Mouse (Mus musculus) thymus, adult 18-20 months (tissue): ENCODE data around the gene Tent5c.

Experiments used
- DNase-seq, 2 experiments: peaks; one replicate each; pipeline ENCODE4 v3.0.0; 2022; ENCODE audit warnings: mixed read lengths in 2 of 2

Gene Tent5c

DNA sequence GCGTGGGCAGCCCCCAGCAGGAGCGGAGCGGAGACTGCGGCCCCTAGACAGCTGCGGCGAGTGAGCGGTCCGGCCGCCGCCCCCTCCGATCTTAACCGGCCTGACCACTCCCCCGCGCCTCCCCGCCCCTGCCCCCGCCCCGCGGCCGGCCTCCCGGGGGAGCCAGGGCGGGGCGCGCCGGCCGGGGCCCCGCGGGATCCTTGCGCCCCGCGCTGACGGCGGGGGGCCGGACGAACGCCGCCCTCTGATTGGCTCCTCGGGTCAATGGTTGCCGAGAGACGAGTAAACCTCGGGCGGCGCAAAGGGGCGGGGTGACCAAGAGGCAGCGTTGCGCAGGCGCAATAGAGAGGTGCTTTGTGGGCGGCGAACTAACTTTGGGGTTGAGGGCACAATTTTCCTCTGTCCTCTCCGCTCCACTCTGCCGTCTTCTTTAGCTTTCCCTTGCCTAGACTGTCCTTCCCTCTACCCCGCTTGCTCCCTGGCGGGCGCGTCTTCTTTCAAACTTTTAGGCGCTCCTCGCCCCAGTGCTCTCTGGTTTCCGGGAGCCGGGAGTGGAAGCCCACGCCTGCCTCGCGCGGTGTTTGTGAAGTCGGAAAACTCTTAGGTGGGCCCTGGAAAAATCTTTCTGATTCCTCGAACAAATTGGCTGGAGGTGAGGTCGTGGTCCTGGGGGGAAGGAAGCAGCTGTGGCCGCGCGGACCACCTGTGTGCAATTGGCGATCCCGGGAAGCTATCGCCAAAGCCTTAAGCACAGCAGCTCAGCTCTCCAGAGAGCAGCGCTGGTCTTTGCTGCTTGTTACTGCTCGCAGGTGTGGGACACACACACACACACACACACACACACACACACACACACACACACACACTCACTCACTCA is at the start of gene Tent5c:
Gene Tent5c, minus strand, starts transcription at position 192 of the 877 bp plus-strand sequence.
- peak; percentile 86 to 92 for DNase-seq

DNA sequence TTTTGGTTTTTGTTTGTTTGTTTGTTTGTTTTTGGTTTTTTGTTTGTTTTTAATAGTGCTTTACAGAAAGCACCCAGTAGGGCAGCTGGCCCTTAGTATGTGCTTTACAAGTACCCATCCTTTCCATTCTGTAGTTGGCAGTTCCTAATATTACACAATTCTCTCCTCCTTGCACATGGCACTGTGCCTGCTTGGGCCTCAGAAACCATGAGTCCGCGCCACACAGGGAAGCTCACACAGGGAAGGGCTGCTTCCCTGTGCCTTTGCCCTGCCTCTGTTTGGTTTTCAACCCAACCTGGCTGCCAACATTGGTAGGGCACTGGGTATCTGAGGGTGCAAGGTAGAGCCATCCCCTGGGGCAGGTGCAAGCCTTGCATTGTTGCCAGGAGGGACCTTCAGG is 47.6 kb upstream of the Tent5c start:
- no peak for DNase-seq

DNA sequence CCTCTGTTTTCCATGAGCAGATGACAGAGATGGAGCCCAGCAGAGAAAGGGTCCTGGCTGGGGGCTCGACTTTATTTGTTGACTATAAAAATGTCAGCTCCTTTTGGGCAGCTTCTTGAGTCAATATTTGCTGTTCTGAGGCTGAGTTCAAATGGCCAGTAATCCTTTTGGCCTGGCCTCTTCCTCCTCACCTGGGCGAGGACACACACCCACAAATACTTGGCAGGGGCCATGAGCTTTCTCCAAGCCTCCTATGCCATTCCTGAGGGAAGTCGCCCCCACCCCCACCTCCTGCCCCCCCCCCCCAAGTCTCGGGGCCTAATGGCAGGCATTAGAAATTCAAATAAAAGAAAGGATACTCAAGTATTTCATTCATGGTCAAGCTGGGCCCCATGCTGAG is 46.8 kb upstream of the Tent5c start:
- DNase-seq: no peak

DNA sequence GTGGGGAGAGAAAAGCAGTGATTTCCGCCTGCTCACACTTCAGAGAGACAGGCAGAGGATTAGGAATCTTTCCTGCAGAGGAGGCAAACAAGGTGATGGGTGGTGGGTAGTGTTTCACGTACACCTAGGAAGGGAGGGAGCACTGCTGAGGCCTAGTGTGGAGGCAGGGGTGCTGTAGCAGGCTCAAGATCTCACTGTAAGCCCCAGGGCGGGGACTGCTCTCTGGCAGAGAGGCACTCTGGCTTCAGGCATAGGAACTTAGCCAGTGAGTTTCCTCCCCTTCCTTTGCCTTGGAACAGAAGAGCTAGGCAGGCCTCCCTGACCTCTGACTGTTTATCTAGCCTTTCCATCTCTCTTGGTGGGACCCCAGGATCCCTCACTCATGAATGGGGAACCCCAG is 46.2 kb upstream of the Tent5c start:
- no peak for DNase-seq

DNA sequence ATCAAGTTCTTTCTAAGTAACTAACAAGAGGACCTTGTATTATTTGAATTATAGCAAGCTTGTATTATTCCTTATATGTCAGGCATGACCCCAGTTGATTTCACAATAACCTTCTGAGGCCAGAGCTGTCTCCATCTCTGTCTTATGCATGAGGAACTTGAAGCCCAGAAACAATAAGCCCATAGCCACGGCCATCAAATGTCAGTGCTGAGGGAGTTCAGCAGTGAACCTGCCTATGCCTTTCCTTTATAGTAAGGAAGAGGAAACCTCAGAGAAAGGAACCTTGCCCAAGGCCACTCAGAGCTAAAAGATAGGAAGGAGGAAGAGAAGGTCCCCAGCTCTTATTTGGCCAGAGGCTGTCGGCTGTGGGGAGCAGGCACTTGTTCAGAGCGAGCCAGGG is 45.3 kb upstream of the Tent5c start:
- no peak for DNase-seq

DNA sequence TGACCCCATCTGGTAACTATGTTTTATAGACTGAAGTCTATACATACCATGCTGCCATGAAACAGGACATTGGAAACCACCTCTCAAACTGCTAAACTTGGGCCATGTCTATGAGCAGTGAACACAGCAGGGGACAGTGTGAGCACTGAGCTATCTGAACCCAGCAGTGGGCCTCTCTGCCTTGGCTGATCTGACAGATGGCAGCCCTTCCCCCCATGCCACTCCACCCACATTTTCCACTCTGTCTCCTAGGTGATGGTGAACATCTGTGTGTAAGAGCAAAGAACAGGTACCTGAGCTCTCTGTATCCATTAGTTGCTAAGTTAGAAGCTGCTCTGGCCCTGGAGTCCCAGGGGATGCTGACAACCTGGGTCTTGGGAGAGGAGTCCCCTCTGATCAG is 44.3 kb upstream of the Tent5c start:
- no peak for DNase-seq

DNA sequence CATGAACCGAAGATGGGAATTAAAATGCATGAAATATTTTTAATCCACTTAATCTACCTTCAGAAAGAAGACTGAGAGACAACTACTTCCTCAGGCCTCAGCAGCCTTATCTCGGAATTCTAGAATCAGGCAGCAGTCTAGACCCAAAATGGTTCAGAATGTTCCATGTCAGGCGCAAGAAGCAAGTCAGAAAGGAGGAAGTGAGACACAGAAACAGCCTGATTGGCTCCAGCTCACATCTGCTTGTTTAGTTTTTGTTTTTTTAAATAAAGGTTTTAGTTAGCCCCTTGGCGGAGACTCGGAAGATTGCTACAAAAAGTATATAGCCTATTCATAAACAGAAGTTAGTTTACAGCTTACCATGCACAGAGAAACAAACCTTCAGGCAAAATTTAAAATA is 41.8 kb upstream of the Tent5c start:
- no peak for DNase-seq

DNA sequence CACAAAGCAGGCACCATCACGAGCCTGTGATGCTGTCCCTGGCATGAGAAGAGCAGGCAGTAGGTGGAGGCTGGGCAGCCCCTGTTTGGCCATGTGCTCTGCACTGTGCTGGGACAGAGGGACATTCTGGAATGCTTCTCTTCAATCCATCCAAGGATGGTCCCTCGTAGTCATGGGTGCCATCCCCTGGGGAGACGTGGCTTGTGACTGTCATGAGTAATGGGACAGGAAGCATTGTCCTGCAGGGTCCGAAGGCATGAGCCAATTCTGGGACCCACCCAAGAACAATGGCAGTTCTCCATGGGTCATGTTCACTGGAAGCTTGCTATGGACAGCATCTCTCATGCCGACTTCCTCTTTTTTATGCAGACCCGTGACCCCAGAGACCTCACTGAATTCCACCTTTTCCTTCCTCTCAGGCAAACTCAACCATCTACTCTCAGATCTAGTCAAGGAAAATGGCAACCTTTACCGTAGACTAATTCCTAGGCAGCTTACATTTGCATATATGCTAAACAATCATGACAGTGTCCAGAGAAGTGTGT is 41.2 kb upstream of the Tent5c start:
- no peak for DNase-seq

DNA sequence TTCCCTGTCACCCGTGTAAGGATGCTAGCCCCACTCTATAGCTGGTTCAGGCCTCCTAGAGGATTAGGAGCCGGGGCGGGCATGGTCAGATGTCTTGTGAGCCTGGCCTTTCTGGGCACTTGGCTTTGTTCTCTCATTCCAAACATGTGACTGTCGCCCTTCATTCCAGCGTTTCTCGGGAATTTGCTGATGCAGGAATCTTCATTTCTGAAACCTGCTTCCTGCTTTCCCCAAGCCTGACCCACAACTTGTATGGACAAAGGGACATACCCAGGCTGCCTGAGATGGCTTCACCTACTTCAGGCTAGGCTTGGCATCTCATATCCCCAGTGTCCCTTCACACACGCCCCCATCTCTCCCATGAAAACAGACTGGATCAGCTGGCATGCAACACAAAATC is 33.5 kb upstream of the Tent5c start:
- no peak for DNase-seq

DNA sequence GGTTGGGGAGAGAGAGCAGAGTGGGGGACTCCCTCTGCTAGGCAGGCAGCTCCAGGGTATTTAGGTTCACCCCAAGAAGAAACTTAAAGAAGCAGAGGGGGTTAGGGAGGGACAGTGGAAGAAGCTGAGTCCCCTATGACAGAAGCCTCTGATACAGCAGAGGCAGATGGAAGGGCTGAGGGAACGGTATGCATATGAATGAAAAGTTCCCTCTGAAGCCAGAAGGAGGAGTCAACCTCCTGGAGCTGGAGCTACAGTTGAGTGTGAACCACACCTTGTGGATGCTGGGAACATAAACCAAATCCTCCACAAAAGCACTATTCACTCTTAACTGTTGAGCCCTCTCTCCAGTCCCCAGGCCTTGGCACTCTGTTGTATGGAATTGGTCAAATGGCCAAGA is 32.5 kb upstream of the Tent5c start:
- no peak for DNase-seq

DNA sequence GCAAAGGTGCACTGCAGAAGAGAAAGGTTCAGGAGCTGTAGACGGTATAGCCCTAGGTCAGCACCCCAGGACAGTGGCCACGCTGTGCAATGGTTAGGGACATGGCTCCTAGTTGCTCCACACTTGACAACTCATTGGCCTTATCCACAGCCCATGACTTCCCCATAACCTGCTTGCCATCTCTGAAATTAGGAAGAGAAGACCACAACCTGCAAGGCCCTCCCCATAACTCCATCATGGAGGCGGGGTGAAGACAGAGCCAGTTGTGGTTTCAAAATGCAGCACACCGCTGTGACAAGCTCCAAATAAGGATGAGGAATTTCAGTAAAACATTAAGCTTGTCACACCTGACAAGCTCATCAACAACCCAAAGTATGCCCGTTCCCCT is 26.6 kb upstream of the Tent5c start:
- no peak for DNase-seq

DNA sequence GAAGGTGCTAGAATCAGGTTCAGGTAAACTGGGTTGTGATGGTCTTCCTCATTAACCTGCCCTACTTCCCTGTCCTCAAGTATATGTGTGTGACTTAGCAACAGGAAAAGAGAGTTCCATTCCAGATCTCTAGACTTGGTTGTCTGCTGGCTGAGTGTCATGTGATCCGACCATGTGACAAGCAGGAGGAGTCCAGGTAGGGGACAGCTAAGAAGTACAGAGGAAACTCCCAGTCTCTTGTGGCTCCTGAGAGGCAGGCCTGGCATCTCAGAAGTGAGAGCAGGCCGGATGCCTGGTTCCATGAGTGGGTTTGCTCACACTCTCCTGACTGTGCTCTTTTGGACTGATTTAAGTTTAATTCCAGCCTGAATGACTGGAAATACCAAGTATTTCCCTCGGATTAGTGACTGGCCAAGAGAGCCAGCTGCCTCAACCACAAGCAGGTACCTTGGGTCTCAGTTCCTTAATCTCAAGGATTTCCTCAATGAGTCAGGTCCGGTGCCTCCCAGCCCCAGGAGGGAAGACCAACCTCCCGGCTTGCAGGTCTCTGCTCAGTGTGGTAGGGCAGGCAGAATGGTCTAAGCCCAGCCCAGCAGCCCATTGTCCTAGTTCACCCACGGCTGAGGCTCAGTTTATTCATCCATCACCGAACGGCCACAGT is 26.1 kb upstream of the Tent5c start:
- no peak for DNase-seq

DNA sequence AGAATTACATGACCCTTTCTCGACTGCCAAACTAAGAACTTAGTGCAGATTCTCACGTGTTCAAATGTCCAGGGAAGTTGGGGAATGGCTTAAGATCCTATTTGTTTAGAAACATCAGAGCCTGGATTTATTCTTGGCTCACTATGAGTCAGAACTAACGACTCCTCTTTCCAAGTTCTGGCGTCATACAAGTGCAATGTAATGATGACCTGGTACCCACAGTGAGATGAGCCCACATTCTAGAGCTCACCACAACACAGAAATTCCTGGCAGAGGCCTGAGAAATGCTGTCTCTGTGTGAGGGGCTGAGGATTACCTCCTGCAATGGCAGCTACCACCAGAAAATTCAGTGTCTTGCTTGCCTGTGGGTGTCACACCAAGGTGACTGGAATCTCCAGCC is 18.1 kb upstream of the Tent5c start:
- no peak for DNase-seq

DNA sequence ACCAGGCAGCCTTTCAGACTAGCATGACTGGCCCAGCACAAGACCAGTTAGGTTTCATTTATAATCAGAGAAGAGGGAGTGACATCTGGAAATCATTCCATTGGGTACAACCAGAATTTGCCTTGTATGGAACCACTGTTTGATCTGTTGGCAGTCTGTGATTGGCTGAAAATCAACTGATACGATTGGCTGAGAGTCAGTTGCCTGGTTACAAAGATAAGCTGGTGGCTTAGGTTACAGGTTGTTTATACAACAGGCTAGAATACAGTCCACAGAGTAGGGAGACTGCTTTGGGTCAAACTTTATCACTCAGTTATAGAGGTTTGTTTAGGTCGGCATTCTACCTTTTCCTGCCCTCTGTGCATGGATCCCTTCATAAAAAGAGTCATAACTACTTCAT is 17.6 kb upstream of the Tent5c start:
- DNase-seq: no peak

DNA sequence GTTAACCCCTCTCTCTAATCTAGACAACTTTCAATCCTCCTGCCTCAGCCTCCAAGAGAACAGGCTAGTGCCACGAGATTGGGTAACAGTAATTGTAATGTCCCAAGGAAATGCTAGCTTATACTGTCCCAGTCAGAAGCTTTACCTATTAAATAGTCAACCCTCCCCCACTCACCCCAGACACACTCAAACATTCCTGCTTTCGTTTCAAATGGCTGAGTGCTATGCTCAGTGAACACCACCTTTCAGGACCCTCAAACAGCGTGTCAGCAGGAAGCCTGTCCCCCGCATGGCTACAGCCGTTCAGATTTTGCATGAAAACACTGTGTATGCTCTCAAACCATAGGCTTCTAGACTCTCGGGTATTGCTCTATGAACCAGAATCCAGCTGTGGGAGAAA is 14.8 kb upstream of the Tent5c start:
- no peak for DNase-seq

DNA sequence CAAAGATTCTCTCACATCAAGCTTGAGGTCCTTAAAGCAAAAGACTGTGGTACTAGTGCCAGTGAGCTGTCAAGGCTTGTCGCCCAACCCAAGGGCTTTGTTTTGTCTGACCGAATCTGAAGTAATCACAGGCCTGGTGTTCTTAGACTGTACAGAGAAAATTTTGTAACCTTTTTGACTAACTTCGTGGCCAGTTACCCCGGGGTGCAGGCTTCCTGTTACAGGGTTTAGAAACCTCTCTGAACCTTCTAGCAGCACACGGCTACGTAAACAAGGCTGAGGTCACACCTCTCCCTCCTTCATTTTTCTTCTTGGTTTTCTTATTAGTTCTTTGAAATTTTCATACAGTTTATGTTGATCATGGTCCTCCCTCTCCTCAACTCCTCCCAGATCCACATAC is 13.4 kb upstream of the Tent5c start:
- no peak for DNase-seq

DNA sequence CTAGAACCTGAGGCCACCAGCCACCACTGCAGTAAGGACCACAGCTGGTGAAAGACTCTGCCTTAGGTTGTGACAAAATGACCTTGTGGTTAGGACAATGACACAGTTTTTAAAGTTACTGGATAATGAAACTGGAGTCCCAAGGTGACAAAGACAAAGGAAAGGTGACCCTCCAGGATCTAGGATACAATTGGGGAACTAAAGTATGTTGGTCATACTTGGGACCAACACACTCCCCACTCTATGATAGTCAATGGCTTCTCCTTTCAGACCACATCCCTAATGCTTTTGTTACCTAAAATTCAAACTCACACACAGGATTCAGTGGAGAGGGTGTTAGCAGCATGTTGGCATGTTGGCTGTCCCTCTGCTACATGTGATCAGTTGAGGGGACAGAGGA is 12.8 kb upstream of the Tent5c start:
- no peak for DNase-seq

DNA sequence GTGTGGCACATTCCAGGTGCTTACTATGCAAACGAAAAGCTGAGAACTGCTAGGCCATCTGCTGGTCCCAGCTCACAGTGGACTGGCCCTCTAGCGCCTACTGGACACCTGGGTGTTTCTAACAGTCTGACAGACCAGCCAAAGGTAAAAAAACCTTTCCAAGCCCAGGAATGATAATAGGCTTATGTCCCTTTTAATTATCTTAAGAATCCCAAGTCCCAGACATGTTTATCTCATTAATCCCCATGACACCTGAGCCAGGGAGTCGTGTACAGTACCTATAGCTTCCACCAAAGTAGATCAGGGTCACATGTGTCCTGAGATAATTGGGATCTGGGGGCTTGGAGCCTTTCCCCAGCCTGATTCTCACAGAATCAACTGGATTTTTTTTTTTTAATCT is 7.0 kb upstream of the Tent5c start:
- no peak for DNase-seq

DNA sequence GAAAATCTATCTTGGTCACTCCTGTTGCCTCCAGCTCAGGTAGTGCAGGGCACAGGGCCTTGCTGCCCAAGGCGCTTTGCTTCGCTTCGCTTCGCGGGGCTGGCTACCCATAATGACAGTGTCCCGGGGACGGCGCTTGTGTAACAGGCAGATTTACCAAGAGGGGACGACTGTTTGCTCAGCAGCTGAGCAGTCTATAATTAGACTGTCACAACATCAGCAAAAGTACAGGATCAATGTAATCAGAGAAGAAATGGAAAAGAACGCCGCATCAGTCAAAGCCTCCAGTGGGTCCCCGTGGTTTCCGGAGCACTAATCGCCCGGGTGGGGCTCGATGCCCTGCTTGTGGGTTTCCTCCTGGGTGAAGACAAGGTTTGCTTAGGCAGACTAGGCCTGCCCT is 6.3 kb upstream of the Tent5c start:
- no peak for DNase-seq

DNA sequence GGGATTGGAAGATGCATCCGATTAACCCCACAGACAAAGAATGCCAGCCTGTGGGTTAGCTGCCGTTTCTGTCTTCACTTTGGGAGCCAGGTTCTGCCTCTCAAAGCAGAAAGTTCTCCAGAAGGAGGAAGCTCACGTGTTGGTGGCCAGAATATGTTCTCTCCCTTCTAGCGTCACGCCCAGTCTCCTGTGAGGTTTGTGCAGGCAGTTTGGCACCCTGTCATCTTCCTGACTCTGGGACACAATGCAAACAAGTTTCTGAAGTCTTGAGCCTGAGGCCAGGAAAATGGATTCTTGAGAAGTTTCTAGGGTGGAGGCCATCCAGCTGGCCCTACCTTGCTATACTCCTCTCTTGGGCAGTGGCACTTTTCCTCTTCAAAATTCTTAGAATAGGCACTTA is 5.8 kb upstream of the Tent5c start:
- DNase-seq: no peak

DNA sequence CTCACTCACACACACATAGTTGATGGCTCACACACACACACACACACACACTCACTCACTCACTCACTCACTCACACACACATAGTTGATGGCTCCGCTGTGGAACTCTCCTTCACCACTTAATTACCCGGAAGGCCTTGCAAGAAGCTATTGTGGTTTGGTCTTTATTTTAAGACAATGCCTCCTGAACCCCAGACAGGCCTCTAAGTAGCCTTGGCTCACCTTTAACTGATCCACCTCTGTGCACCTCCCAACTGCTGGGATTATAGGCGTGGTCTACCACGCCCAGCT is 831 bp upstream of the Tent5c start:
- DNase-seq: no peak

DNA sequence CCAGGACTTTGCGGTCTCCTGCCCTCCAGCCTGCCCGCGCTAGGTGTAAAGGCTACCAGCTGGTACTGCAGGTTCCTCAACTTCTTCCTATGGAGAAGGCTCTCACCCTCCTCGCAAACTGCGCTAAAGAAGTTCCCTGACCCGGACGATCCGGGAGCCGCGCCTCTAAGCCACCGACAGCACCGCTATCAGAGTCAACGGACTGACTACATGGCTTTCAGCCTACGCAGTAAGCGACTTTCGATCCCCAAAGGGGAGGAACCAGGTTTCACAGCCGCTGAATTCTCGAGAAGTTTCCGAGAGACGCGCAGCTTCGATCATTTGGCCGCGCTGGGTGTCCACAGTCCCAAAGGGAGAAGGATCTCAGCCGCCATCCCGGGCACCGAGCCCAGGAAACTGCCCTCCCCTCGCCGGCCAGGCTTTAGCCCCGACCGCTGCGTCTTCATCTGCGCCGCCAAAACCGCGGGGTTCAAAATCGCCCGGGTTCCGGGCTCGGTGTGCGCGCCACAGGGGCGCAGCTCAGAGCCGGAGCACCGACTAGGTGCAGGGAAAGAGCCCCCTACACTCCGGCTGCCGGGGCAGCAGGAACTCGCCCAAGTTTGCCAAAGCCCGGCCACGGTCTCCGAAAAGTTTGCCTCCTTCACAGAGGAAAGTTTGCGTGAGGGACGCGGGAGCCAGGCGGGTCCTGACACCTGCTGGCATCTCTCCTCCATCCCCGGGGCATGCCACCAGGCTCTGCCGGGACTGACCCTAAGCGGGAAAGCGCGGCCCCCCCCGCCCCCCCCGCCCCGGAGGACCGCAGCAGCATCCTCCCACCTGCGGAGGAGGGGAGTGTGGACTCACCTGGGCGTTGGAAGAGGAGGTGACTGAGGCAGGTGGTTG is 632 bp downstream of the Tent5c start:
- DNase-seq: peak; percentile 40 to 48

DNA sequence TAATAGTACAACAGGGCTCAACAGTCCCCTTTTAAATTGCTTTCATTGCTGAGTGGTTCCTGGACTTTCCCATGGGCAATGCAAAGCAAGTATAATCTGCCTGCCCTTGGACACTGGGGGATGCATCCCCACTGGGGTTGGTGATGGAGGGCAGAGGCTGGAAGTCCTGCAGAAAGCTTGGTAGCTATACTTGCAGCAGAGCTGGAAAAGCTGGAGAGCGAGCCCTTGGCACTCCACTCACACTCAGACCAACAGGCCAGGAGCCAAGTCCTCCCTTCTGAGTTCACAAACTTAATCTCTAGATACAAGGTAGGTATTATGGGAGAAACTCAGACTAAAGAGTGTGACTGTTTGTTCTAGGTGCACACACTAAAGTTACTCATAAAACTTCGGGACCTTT is 2.1 kb downstream of the Tent5c start:
- no peak for DNase-seq
